Mouse (Mus musculus): ENCODE data around the gene Ints1.
A peak's percentile ranks its signal among the peaks of the same experiment; 100 is the strongest.

Gene Ints1

DNA sequence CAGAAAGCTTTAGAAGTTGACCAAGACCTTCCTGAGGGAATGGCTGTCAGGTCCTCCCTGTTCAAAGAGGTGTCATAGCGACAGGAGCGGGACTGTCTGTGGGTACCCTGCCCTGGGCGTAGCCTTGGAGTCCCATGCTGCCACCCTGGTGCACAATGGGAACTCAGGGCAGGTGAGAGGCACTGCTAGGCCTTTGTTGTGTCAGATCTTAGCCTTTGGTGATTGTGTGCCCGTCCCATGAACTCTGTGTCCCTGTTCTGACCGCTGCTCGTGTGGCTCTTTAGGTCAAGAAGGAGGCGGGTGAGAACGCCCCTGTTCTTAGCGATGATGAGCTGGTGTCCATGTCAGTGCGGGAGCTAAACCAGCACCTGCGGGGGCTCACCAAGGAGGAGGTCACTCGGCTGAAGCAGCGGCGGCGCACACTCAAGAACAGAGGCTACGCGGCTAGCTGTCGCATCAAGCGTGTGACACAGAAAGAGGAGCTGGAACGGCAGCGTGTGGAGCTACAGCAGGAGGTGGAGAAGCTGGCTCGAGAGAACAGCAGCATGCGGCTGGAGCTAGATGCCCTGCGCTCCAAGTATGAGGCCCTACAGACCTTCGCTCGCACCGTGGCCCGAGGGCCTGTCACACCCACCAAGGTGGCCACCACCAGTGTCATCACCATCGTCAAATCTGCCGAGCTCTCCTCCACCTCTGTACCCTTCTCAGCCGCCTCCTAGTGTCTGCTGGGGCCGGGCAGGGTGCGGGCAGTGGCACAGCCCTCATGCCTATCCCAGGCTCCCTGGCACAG, 24.5 kb upstream of the Ints1 start:
- no peak for DNase-seq (ENCODE audit: low read depth)

DNA sequence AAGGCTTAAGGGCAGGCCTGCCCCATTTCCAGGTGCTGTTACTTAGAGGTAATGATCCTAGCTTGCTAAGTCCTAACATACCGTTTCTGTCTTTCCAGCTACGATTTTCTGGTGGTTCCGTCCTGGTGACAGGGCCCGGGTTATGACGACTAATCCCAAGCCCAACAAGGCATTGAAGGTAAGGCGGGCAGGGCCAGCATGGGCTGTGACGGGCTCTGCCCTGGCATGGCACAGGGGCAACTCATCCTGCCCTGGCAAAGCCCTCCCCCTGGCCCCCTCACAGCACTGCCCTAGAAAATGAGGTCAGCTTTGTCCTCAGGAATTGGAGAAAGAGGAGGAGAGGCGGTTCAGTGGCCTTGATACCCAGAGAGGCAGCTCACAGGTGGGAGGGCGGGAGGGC, 23.6 kb upstream of the Ints1 start:
- DNase-seq (ENCODE audit: low read depth), result no peak

DNA sequence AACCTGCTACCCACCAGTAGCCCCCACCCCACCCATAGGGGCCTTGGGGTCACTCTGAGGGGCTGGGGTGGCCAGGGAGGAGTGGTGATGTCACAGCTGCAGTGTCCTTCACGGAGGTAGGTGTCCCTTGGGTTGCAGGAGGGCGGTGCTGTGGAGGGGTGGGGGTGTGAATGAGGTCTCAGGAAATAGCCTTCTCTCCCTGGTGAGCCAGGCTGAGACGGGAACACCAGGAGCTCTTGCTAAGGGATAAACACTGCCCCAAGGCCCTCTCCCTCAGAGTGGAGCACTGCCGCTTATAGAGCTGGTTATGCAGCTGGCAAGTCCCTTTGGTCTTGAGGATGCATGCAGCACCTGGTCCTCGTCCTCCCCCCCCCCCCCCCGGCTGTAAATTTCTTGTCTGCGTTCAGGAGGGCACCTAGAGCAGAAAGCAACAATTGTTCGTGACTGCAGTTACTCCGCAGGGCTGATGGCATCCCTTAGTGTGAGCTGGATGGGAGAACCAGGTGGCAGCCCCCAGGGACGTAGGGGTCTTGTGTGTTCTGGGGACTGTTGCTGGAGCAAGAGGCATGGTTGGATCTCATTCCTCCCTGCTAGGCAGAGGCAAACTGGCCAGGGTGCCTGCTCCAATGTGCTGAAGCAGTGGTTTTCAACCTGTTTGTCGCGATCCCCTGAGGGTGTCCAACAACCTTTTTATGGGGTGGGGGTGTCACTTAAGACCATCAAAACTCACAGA, 22.9 kb upstream of the Ints1 start:
- DNase-seq (ENCODE audit: low read depth), result no peak

DNA sequence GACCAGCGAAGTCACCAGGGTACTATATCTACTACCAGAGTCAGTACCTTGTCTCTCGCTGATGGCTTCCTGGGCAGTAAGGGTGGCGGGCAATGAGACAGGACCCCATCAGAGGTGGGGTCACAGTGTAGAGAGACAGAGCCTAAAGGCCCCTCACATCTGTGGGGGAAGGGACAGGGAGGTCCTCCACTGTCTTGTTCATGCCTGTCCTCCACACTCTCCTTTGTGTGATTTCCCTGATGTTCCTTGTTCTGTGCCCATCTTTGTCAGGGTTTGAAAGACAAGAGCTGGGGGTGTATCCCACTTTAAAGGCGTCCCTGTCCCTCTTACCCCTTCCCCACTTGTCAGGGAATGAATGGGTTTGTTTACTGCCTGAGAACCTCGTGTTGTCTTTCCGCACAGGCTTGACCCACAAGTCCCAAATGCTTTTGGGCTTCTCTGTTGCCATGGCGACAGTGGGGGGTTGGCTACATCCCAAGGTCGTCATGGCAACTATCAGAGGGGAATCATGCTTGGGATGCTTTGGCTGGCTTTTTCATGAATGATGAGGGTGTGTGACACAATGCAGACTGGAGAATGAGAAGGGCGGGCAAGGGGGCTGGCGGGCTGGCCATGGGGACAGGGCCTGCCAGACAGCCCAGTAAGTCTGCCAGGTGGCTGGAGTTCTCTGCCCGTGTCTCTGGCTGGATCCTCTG, 22.1 kb upstream of the Ints1 start:
- no peak for DNase-seq (ENCODE audit: low read depth)

DNA sequence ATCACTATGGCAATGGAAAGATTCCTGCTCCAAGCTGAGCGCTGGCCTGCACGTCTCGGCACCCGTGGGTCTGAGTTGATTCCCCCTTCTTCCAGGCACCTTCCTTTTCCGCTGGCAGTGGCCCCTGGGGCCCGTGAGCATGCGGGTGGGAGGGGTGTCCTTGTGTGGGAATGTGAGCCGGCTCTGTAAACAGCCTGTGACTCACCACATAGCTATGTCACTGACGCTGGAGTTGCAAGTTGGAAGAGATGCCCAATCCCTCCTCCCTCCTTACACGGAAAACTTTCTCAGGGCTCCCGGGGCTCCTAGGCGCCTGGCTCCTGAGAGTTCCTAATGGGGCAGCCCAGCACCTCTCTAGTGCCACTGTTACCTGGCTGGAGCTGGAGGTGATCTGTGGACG, 21.4 kb upstream of the Ints1 start:
- DNase-seq (ENCODE audit: low read depth), result peak; percentile 57

DNA sequence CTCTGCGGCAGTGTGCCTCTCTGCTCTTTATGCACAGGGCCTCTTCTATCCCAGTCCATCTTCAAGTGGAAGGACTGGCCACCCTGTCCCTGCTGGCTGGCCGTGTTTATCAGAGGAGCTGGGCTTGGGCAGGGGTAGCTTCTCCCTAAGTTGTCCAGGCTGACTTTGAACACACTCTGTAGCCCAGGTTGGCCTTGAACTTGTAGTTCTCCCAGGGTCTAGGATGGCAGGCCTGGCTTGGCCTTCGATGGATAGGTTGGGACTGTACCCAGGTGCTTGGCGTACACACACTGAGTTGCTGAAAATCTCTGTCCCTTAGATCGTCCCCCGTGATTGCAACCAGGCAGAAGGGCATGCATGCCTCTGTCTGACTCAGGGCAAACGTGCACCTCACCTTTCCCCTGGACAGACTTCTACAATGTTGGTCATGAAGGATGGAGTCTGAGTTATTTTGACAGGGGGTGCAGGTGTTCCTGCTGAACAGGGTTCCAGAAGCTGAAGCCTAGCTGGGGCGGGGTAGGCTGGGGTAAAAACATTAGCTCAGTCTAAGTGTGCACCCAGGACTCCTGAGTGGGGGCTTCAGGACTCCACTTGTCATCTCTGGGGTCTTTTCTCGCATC, 20.6 kb upstream of the Ints1 start:
- no peak for DNase-seq (ENCODE audit: low read depth)

DNA sequence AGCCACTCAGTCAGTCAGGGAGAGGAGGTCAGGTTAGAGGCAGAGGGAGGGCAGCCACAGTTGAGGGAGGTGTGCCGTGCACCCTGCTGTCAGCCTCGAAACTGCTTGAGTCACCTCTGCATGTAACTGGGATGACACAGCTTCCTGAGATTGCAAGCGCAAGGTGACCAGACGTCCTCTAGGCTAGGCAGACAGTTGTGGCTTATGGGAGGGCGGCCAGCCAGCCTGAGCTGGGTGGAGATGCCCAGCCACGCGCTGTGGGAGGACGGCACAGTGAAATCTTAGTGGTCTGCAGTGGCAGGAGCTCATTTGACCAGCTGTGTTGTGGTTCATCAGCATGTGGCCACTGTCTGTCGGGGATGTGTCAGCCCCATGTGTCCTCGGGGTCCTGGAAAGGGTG, 19.5 kb upstream of the Ints1 start:
- DNase-seq (ENCODE audit: low read depth), result peak; percentile 91

DNA sequence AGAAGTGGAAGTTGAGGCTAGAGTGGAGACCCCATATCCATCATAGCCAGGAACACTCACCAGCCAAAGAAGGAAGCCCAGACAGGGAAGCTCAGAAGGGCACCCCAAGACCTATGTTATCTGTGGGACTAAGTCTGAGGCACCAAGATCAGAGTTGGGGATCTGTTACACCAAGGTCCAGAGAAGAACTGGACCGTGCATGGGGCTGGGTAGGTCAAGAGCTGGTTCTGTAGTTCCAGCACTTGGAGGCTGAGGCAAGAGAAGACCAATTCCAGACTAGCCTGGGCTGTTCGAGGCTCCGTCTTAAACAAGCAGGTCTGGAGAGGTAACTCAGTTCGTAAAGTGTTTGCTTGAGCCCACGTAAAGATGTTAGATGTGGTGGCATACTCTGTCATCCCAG, 18.7 kb upstream of the Ints1 start:
- DNase-seq (ENCODE audit: low read depth), result no peak

DNA sequence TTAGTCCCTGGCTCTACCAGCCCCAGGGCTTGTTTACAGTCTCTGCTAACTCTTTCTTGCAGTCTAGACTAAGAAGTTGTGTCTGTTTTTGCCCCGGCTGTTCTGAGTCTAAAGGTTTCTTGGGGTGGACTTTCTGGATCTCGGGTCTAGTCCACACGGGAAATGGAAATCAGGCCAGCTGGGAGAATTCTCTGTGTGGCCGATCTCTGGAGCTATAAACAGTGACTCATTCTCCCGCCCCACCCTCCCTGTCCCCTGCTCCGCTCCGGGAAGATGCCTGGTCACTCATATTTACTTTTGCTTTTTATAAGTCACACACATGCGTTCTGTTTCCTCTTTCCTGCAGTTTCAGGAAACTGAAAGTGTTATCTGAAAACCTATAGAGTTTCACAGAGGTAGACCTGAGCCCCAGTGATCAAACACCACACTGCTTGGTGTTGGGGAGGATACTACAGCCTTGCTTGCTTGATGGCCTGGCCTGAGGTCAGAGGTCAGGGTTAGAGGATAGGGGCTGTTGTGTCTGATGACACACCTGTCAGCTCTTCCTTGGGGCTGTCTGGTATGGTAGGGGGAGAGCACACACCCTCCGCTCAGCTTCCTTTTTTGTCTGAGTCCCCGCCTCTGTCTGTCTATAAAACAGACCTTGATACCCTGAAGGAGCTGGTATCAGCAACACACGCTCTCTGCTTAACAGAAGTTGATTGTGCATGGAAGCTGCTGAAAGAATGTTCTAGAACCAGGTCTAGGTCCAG, 18.0 kb upstream of the Ints1 start:
- DNase-seq (ENCODE audit: low read depth), result peak; percentile 87

DNA sequence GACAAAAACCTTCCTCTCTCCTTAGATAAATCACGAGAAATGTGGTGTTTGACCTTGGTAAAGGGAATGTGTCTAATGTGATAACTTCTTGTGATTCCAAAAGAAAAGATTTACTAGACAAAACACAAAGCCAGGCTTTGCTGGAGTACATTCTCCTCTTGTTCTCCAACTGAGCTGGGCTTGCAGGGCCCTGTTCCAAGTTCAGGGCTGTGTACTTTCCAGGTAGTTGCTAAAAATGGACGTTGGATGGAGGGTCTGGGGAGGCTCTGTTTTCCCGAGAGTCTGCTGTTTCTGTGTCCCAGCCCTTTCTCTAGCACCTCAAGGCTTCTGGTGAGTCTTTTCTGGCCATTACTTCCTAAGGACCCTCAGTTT, 17.5 kb upstream of the Ints1 start:
- no peak for DNase-seq (ENCODE audit: low read depth)

DNA sequence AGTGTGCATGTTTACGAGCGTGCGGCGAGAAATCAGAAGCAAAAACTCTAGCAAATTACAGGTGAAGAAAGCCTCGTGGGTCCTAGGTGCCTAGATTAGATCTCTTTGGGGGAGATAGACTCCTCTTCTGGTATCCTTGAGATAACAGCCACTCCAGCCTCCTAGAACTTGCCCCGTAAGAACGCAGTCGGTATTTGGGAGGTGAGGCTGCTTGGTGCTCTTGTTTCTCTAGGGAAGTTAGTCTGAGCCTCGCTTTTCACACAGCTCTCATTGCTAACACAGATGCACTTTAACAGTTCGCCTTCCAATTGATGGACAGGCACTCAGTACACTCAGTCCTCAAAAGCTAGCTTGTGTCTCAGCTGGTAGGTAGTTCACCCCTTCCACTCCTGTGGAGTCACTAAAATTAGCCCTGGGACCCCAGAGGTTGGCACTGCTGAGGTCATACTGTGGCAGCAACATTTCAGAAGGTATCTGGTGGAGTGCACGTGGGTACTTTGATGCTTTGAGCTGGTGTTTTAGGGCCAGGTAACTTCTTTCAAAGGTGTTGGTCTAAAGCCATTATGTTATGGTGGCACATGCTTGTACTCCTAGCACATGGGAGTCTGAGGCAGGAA, 16.8 kb upstream of the Ints1 start:
- peak; percentile 50 for DNase-seq (ENCODE audit: low read depth)

DNA sequence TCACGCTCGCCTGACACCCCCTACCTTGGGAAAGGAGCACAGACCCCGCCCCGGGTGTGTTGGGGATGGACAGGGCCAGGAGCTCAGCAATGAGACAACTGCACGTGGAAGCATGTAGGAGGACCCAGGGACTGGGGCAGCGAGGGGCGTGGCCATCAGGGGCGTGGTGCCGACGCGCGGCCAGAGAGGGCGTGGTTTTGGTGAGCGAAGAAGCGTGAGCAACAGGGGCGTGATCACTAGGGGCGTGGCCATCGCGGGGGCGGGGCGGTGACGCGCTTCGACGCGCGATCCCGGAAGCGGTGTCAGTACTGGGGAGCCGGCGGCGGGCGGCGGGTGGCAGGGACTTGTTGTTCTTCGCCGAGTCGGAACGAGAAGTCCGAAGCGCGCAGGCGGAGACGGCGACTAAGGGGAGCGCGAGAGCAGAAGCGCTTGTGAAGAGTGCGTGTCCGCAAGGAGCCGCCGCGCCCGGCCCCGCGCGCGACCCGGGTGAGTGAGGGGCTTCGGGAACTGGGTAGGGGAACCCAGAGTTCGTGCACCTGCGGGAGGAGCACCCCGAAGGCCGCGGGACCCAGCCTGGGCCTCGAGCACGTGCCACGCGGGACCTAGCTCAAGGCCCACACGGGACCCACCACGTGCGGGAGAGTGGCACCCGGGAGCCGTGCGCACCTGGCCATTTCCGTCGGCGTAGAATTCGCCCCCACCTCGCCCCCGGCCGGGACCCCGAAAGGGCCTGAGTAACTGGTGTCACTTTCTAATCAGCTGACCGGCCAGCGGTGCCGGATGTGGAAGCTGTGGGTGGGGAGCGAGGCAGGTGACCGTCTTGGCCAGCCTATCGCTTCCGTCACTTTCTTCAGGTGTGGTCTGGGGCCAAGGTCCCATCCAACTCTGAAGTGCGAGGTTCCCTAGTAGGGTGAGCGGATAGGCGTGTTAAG, 16.0 kb upstream of the Ints1 start, which contains the start of gene Mafk:
Gene Mafk, plus strand, starts transcription at position 287 of the 932 bp plus-strand sequence.
- peak; percentile 98 for DNase-seq (ENCODE audit: low read depth)

DNA sequence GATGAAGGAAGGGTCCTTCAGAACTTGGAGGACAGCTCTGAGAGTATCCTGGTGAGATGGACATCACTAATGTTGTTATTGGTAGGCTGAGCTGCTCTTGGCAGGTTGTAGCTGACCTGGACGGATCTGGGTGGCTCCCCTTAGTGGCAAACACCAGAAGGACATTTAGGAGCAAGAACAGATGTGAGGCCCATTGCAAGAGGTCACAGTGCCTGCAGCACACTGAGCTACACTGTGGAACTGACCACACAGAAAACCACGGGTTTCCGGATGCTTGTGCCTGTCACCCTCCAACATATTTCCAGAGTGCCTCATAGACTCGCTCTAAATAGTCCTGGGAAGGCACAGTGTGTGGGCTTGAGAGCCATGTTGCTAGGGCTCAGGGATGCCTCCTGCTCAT, 14.0 kb upstream of the Ints1 start:
- peak; percentile 89 for DNase-seq (ENCODE audit: low read depth)

DNA sequence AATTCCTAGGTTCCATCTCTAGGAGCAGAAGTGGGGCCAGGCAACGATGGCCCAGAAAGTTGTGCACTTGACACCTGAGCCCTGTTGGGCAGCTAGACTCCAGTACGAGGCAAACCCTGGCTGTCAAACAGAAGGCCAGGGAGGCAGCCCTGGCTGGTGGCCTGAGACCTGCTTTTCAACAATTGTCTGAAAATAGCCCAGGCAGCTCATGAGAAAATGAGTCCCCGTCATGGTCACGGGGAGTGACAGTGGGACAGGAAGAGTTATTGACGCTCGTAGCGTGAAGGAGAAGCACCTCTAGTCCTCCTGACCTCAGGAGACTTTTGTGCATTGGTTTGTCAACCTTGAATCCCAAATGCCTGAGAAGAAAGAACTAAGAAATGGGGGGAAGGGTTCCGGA, 5.9 kb upstream of the Ints1 start:
- no peak for DNase-seq (ENCODE audit: low read depth)

DNA sequence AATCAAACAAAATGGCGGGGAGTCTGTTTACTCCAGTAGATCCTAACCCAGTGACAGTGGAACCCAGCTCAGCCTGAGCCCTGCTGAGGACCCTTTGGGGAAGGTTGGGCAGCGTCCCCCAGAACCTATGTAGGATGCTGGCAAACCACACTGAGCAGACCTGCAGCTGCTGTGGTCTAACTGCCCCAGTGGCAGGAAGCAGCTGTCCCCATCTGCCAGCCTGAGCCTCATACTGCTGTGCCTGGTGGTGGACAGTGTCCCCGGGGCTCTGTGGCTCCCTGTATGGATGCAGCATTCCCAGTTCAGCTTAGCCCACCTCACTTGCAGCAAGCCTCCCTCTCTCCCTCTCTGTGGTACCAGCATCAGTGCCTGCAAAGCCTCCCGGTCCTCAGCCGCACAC, 1.5 kb upstream of the Ints1 start:
- DNase-seq (ENCODE audit: low read depth), result peak; percentile 92

DNA sequence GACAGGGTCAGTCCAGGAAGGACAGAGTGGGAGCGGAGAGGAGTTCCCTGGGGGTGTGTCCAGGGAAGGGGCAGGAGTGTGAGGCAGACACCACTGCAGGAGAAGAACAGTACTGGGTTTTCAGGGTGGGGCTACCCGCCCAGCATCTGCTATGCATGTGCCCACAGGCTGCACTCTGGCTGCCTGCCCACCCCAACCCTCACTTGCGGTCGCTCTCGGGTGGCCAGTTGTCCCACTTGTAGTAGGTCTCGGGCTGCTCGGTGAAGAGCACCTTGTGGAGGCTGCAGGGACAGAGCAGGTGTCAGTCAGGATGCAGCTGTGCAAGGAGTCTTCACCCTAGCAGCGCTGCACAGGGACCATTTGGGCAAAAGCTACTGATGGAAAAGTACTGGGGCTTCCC, 7.3 kb downstream of the Ints1 start:
- no peak for DNase-seq (ENCODE audit: low read depth)

DNA sequence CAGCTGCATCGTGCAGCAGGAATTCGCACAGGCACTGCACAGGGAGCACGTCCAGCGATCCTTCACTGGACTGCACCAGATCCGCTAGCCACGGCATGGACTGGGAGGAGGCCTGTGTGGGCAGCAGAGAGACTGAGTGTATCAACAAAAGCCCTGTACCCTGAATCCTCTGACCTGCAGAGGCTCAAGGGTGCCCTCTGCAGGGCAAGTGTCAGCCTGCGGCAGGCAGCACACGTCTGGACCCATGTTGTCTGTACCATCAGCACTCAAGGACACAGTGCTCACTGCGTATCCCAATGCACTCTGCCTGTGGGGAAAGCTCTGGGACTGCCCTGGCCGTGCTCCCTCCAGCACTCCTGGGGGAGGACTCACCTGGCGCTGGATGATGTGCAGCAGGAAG, 11.2 kb downstream of the Ints1 start:
- peak; percentile 49 for DNase-seq (ENCODE audit: low read depth)

DNA sequence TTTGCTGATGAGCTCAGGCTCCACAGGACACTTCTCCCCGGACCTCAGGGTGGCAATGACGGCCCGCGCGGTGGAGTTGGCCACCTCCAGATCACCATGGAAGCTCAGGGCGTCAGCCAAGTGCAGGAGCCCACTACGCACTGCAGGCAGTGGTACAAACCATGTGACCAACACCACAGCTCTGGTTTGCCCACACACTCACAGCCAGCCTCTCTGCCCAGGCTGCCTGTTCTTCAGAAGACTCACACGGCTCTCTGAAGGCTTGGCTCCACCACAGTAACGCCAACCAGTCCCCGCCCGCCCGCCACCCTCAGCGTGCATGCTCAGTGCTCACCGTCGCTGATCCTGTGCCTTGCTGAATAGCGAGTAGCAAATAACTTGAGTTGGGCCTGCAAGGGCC, 17.4 kb downstream of the Ints1 start:
- no peak for DNase-seq (ENCODE audit: low read depth)

DNA sequence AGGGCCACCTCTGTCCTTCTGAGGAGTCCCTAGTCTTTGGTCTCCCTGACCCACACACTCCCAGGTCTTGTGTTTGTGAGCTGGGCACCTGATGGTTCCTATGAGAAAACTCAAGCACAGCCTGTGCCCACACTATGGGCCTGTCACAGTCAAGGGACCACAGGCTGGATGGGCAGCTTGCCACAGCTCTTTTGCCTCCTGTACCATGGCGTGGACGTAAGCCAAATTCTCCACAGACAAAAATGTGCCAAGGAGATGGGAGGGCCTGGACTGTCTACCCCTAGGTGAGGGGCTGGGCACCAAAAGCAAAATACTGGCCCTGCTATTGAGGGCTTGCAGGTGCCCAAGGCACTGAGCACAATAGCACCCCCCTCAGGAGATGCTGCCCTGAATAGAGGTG, 18.9 kb downstream of the Ints1 start:
- no peak for DNase-seq (ENCODE audit: low read depth)

DNA sequence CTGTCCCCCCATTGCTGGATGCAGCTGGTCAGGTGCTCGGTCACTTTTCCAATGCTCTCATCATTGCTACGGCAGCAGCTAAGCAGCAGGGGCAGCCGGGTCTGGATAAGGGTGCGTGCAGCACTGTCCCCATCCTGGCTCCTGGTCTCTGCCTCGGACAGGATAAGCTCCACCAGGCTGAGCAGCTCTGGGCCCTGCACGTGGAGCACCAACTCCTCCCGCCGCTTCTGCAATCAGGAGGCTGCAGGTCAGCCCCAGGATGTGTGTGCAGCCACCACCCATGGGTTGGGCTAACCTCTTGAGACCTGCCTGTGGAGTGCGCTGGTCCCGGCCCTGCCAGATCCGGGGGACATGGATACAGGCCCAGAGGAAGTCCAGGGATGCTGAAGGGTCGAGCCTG, 19.3 kb downstream of the Ints1 start:
- no peak for DNase-seq (ENCODE audit: low read depth)

Data from 416B (cell line).